Mouse (Mus musculus): ENCODE data around the gene Rnf166.
A peak's percentile ranks its signal among the peaks of the same experiment; 100 is the strongest.

Gene Rnf166

DNA sequence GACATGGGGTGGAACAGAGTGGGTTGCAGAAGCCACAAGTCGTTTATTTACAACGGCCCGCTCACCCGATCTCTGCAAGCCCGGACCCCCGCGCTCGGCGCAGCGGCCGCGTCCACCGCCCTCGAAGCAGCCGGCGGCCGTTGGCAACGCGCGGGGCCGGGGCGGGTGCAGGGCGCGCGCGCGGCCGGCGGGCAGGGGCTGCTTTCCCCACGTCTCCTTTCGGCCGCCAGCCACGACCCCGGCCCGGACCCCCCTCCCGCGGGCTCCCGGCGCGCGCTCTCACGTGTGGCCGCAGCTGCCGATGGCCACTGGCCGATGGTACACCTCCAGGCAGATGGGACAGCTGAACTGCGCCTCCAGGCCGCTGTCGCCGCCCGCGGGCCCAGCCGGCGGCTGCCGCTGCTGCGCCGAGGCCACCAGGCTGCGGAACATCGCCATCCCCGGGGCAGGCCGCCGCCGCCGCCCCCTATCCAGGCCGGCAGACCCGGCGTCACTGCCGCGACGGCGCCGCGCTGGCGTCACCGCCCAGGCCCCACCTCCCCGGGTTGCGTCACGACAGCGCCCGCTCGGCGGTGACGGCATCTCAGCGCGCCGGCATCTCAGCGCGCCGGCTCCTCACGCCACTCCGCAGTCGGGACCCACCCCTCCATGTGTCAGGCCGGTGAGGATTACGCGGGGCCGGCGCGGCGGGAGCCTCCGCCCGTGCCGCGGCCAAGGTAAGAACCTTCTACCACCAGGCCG is at the start of gene Rnf166, which contains the start of gene Ctu2:
TSS of gene Rnf166 (minus strand) at position 485 of the 741 bp plus-strand sequence.
TSS of gene Ctu2 (plus strand) at position 564 of the 741 bp plus-strand sequence.
- DNase-seq (ENCODE audit: extremely low spot score, low spot score), result peak; percentile 96

GRCm38 (mm10) chr8:122525004-122525403 is 49.1 kb upstream of the Rnf166 start:
- DNase-seq (ENCODE audit: extremely low spot score, low spot score), result no peak

GRCm38 (mm10) chr8:122524506-122524905 is 48.6 kb upstream of the Rnf166 start:
- DNase-seq (ENCODE audit: extremely low spot score, low spot score), result no peak

DNA sequence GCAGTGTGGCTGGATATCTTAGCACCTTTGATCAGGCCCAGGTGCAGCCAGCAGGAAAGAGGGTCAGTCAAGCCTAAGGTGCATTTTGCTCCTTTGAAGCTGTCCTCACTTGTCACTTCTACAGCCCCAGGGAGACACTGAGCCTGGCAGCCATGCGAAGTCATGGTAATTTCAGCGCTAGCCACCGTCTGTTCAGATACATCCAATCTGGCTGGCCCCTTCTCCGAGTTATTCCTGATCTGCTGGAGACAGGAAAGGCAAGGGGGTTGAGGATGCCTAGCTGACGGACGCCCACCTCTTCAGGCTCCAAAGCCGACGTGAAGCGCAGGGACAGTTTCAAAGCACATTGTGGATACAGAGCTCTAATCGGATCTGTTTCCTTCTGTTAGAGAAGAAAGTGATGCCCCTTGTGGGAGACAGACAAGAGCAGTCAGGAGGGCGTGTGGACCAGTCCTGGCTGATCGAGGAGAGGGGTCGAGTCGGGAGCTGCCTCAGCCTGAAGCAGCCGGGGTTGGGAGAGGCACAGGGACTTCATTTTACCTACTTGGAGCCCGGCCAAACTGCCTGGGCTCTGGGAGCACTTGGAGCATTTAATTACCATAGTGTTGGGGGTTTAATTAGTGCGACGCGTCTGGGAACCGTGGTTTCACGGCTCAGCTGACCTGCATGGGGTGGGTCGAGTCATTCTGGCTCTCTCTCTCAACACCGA is 47.9 kb upstream of the Rnf166 start:
- no peak for DNase-seq (ENCODE audit: extremely low spot score, low spot score)

GRCm38 (mm10) chr8:122522796-122523651 is 47.2 kb upstream of the Rnf166 start:
- no peak for DNase-seq (ENCODE audit: extremely low spot score, low spot score)

GRCm38 (mm10) chr8:122520611-122521010 is 44.7 kb upstream of the Rnf166 start:
- DNase-seq (ENCODE audit: extremely low spot score, low spot score), result no peak

DNA sequence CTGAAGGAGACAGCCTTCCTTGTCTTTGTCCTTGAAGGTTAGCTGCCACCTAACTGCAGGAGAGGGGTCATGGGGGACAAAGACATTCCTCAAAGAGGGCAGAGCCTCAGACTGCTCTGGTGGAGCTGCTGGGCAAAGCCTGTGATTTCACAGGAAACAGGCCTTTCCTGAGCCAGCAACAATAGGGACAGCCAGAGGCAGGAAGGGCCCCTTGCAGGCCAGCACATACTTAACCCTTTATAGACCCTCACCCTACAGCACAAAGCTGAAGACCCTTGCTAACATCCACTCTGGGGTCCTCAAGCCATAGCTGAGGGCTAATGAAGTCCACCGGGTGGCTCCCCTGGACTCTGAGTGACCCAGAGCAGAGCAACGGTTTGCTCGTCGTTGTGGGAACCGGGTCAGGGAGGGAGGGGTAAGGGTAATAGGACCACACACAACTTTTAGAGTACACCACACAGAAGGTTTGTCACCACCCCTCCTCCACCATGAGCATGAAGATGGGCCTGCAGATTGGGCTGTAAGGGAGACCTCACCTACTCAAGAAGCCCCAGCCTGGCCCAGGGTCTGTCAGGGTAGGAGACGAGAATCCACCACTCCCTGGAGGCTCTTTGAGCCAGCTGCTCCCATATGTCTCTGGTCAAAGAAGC is 41.8 kb upstream of the Rnf166 start:
- DNase-seq (ENCODE audit: extremely low spot score, low spot score), result peak; percentile 48

- no peak for DNase-seq (ENCODE audit: extremely low spot score, low spot score)
Observed at GRCm38 (mm10) chr8:122515699-122516098, 39.8 kb upstream of the Rnf166 start.

DNA sequence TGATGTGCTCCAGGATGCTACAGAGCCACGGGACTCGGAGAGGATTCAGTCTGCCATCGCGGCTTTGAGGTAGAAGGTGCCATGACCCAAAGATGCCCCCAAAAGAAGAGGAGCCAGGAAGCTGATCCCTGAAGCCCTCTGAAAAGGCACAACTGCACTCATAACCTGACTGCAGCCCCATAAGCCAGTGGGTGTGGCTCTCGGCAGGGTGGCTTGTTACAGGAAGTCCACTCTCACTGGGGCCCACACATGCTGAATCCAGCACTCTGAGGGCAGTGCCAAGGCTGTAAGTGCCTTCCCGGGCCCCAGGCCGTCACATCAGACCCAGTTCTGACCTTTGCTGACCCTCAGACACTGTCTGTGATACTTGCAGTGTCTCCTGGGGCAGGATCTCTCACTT is 36.5 kb upstream of the Rnf166 start:
- DNase-seq (ENCODE audit: extremely low spot score, low spot score), result no peak

GRCm38 (mm10) chr8:122511552-122511951 is 35.7 kb upstream of the Rnf166 start:
- no peak for DNase-seq (ENCODE audit: extremely low spot score, low spot score)

DNA sequence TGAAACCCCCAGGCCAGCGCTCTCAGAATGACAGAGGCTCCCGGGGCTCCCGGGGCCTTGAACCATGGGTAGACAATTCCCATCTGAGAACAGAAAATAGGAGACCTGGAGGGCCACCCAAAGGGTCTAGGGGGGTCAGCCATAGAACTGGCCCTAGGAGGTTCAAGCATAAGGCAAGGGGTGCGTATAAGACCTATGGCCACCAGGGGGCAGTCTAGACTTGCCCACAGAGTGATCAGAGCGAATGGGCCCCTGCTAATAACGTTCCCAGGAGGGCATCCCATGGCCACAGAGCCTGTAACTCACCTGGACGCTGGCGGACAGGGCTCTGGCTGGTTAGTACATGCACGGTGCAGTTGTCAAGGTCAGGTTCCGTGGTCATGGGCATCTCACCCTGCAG is 25.0 kb upstream of the Rnf166 start:
- DNase-seq (ENCODE audit: extremely low spot score, low spot score), result peak; percentile 76

DNA sequence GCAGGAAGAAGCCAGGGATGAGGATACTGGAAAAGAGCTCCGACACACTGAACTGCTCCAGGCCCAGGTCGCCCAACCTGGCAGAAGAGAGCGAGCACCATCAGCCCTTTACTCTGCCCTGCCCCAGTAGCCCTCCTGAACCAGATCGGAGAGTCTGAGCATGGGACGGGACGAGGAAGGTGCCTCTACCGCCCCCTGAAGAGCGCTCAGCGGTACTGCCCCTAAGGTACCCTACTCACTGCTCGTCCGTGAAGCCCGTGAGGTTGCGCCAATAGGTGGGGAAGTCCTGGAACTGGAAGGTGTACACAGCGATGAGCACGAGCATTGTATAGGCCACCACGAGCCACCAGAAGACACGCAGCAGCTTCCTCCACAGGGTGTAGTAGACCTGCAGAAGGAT is 22.0 kb upstream of the Rnf166 start:
- no peak for DNase-seq (ENCODE audit: extremely low spot score, low spot score)

- DNase-seq (ENCODE audit: extremely low spot score, low spot score), result no peak
Observed at GRCm38 (mm10) chr8:122497016-122497734, 21.3 kb upstream of the Rnf166 start.

DNA sequence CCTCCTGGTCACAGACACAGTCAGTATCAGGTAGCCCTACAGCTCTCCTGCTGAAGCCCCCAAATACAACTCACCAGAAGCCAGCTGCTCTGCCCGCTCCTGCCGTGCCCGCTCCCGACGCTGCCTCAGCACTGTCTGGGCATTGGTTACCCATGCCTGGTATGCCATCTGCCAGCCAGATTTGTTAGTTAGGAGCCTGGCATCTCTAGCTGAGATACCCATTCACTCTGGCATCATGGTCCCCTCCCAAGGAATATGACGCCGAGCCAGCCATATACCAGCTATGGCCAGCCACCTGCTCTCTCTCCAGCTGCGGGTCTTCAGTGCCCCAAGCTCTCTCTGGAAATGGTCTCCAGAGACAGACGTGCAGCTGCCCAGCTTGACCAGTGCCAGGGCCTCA is 12.5 kb upstream of the Rnf166 start:
- no peak for DNase-seq (ENCODE audit: extremely low spot score, low spot score)

- DNase-seq (ENCODE audit: extremely low spot score, low spot score), result no peak
Observed at GRCm38 (mm10) chr8:122484831-122485230, 9.0 kb upstream of the Rnf166 start.

- DNase-seq (ENCODE audit: extremely low spot score, low spot score), result no peak
Observed at GRCm38 (mm10) chr8:122483877-122484276, 8.0 kb upstream of the Rnf166 start.

DNA sequence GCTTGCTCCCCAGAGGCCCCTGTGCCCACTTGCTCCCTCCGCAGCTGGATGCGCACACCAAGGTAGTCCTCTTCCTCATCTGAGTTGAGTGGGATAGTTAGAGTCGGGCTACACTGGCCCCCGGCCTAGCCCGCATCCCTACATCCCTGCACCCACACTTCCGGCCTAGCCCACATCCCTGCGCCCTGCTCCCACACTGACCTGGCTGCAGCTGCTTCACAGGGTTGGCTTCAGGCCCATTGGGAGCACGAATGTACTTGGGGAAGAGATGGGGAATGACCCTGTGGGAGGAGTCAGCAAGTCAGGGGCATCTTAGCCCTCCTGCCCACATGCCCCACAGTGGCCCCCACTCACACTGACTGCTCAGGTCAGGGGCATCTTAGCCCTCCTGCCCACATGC is 6.6 kb upstream of the Rnf166 start:
- DNase-seq (ENCODE audit: extremely low spot score, low spot score), result no peak

- DNase-seq (ENCODE audit: extremely low spot score, low spot score), result peak; percentile 32
Observed at GRCm38 (mm10) chr8:122474951-122475560, 808 bp downstream of the Rnf166 start.

DNA sequence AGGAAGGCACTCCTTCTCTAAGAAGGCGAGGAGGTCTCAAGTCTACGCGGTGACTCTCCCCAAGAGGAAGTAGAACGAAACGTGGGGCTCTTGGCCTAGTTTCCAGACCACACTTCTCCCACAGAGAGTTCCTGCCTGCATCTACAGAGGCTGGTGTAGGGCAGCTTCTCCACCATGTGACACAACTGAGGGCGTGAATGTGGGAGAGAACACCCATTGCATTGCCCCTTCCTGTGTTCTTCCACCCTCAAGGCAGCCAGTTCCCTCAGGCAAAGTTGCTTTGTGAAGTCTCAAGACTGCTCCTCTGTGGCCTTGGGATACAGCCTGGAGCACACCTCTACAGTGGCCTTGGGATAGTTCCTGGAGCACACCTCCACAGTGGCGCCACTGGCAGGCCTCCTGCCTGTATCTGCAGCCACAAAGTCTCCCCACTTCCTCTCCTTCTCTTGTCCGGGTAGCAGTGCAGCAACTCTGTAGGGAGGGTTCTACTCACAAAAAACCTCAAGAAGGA is 1.9 kb downstream of the Rnf166 start:
- no peak for DNase-seq (ENCODE audit: extremely low spot score, low spot score)

GRCm38 (mm10) chr8:122470691-122471090 is 5.2 kb downstream of the Rnf166 start:
- DNase-seq (ENCODE audit: extremely low spot score, low spot score), result no peak

Data from neural tube, embryonic 10.5 days (tissue).